Mouse (Mus musculus) monocyte, adult 5-6 weeks (primary cell): ENCODE data around the gene Tarbp1. TPM values are rescaled to one million over a fixed set of nuclear protein-coding genes. Genes with fewer than 3 reads are reported as not detected.
"Not testable (repeated sequence)": the region's sequence is repeated elsewhere in the genome, so short reads cannot be mapped to it uniquely, and the experiment has no call there.

Source experiments
- ATAC-seq: fragments of 153-309, 156-312 bp; replicated peaks from 2 replicates; pipeline ENCODE4 v1.8.0; 2017; ENCODE audit warnings: mild to moderate bottlenecking; ENCODE audit not compliant: low TSS enrichment, insufficient number of reproducible peaks, severe bottlenecking, poor library complexity, low FRiP score
- total RNA-seq: library from RNA; stranded (forward); fragments of 200-1000, 200-491, 200-594 nt; gene quantifications from 3 replicates; pipeline ENCODE4 v1.2.3, GENCODE M21; 2017

Tarbp1 gene
- total RNA-seq, 1 experiment from 2014 or later, result 0.76 TPM

DNA sequence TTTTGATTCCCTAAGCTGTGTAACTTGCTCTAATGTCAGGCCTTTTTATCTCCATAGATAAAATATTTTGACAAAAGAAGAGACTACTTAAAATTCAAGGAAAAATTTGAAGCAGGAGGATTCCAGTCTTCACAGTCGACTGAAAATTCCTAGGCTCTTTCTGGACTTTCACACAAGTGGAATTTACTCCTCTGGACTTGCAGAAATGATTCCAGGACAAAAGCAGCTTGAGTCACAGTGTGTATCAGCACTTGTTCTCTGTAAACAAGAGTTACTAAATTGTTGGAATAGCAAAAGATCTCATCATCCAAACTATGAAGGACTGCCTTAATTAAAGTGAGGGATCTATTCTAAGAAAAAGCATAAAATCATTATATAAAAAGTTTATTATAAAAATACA is 49.9 kb downstream of the Tarbp1 start:
- no peak for ATAC-seq

DNA sequence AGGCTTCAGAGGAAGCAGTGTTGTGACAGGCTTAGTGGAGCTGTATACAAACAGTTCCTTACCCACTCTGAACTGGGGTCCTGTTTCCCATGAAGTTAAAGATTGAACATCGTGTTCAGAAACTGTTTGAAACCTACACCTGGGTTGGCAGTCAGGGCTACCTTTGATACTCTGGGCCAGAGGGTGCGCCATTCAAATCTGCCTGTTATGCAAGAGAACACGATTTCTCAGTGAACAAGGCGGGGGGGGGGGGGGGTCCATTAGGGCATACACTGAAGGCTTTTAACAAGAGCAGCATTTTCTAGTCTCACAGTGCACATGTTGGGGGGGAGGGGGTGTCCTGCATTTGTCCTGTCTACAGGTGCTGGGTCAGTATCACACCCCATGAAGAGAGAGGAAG is 50.7 kb downstream of the Tarbp1 start:
- no peak for ATAC-seq

DNA sequence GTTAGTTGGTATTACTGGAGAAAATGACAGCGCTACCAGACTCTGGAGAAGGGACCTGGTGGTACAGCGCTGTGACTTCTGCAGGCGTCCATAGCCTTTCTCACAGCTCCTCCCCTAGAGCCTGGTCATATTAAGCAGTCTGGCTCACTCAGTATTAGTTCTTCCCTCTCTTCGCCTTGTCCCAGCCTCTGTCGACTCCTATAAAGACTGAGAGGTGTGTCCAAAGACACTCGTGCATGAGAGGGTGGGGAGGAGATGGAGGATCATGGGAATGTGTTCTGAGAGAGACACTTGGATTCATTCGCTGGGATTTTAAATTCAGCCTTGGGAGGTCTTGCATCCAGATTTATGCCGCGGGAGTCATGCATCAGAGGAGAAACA is 52.0 kb downstream of the Tarbp1 start:
- ATAC-seq, result 0 out of 2 replicates have a peak, but pooled peaks have one; percentile 1

DNA sequence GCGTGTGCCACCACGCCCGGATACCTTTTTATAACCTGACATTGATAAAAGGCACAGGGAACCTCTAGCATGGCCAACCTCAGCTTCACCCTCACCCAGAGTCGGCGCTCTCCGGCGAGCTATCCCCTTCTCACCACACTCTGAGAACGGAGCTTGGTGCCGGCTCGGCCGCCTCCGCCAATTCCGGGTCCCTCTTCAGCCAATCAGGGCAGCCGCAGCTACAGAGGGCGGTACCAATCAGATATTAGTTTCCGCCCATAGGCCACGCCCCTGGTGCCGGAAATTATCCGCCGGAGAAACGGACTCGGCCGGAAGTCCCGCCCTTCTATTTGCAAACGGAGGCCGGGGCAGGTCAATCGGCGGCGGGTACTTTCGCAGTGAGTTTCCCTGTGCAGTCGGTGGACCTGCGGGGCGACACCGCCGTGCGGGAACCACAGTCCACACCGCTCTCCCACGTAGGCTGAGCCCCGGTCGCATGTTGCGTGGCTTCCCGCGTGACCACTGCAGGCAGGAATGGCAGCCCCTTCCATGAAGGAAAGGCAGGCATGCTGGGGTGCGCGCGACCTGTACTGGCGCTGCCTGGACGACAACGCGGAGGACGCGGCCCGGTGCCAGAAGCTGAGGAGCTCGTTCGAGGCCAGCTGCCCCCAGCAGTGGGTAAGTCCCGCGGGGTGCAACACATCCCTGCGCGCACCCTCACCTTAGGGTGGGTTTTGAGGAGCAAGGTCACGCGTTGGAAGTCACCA is 52.5 kb downstream of the Tarbp1 start, which contains the start of gene Coa6:
Gene Coa6, plus strand, starts transcription at position 342 of the 746 bp plus-strand sequence.
- peak; percentile 97 for ATAC-seq

DNA sequence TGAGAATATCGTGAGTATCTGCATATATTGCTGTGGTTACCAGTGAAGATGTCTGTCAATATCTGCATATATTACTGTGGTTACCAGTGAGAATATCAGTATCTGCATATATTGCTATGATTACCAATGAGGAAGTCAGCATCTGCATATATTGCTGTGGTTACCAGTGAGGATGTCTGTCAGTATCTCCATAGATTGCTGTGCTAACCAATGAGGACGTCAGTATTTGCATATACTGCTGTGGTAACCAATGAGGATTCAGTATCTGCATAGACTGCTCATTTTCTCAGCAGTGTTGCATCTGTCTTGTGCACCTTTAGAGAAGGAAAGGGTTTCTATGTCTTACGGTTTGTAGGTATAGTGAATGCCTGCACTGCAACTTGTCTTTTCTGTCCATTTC is 54.0 kb downstream of the Tarbp1 start:
- peak; percentile 19; the same call in 1 of the 2 replicates for ATAC-seq

DNA sequence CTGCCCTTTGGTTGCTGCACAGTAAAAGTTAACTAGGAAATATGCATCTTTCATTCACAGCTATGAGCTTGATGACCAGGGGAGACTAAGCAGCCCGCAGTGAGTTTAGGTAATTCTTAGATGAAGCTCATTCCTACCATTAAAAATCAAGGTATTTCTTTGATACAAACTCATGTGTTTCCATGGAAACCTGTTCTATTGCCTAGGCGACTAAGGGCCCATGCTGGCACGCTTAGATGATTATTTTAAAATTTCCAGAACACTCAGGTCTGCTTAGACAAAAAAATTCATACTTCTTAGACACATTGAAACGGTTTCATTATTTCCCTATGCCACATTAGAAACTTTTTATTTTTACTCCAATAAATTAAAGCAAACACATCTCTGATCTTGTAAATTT is 69.8 kb downstream of the Tarbp1 start:
- no peak for ATAC-seq

DNA sequence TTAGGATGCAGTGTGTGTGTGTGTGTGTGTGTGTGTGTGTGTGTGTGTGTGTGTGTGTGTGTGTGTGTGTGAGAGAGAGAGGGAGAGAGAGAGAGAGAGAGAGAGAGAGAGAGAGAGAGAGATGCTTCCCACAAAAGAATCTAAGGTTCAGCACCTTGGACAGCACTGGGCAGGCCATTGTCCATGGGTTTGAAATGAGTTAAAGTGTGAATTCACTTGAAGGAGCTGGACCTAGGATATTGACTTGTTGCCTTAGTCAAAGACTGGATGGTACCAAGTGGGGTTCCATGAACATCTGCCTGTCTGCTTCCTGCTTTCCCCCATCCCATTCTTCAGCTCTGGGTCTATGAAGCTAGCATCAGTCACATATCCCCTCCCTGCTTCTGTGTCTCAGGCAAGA is 70.3 kb downstream of the Tarbp1 start:
- ATAC-seq, result not testable (repeated sequence)

DNA sequence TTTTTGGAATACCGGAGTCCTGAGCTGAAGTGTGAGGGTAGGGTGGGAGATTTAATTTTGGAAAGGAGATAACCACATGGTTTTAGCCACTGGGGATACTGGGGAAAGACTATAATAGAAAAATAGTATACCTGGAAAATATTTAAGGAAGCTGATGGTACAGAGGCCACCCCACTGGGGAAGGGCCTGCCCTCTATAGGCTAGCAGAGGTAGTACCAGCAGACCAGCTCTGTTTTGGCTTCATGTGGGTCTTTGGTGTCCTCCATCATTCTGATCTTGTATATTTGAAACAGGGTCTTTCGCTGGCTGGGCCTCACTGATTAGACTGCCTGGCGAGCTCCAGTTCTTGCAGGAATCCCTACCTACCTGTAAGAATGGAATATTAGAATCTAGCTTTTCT is 76.5 kb downstream of the Tarbp1 start:
- ATAC-seq, result no peak

DNA sequence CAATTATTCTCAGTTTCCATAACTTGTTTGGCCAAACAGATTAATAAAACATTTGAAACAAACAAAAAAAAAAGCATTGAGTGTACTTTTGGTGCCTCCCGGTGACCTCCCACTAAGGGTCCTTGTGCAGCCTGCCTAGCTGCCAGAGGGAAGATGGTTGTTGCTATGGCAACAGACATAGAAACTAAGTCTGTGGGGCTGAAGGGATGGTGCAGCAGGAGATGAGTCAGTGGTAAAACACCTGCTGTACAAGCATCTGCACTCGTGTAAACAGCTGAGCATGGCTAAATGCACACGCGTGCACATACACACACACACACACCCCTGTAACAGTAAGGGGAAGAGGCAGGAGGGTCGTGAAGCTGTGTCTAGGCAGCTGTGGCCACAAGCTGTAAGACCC is 78.9 kb downstream of the Tarbp1 start:
- no peak for ATAC-seq

DNA sequence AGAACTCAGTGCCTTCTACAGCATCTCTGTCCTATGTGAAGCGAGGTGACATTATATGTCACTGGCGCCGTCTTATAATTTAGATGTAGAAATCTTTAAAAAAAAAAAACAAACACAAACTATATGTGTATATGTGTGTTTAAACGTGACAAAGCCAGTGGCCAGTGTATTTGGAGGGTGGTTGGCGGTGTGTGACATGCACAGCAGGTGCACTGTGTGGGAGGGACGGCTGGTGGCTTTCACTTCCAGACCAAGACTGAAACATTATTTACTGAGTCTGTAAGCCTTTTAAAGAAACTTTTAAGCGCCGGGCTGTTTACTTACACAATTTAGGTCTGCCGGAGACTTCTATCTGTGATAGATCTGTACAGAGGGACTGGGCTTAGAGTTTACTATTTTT is 79.5 kb downstream of the Tarbp1 start:
- ATAC-seq, result no peak

DNA sequence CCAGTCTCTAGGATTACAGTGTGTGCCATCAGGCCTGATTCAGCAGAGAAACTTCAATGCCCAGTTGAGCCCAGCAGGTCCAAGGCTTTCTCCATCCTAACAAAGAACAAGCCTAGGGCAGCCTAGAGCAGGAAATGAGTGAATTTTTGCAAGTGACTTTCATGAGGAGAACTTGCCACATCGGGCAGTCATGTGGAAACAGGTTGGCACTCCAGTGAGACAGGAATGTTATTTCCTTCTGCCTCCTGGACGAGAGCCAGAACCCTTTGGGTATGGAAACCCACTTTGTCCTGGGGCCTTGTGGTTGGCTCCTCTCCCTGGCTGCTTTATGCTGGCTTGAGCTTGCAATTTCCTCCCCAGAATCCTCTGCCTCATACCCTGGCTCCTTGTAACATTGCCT is 83.3 kb downstream of the Tarbp1 start:
- no peak for ATAC-seq

DNA sequence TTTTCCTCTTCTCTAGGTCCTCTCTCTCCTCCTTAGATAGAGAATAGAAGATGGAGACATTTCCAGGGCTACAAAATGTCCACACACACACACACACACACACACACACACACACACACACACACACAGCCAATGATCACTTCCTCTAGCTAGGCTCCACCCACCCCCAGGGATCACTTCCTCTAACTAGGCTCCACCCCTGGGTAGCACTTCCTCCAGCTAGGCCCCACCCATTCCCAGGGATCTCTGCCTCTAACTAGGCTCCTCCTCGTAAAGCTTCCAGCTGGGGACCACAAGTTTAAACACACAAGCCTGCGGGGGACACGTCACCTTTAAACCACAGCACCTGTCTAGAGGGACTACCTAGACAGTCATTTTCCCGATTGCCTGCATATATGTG is 87.3 kb downstream of the Tarbp1 start:
- ATAC-seq, result no peak

DNA sequence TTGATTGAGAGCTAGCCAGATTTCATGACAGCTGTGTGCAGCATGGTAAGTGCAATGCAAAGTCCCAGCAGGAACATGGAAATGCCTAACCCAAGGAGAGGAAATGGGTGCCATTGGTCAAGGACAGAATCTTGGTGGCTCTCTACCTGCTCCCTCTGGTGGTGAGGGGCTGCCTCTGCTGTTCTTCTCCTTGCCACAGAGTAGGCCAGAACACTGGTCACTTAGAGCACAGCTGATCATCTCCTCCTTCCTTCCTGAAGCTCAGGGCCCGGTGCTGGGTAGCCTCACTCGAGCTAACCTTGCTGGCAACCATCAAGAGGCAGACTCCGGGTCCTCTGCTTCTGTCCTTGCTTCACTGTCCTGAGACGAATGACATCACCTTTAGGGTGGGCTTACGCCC is 92.1 kb downstream of the Tarbp1 start:
- ATAC-seq, result no peak

DNA sequence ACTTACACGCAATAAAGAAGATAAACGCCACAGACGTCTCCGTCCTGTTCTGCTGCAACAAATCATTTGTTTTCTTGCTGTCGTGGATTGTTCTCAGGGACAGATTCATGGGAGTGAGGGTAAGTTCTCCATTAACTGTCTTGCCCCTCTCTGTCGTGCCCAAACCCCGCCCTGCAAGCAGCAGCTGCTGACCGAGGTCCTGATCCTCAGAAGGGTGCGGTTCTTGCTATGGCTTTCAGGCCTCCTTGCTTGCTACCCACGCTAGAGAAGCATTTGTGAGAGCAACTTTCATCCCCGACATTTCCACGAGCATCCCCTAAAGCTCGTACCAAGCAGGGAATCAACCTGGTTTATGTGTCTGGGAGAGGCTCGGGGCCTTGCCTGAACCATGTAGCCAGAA is 92.6 kb downstream of the Tarbp1 start:
- no peak for ATAC-seq

DNA sequence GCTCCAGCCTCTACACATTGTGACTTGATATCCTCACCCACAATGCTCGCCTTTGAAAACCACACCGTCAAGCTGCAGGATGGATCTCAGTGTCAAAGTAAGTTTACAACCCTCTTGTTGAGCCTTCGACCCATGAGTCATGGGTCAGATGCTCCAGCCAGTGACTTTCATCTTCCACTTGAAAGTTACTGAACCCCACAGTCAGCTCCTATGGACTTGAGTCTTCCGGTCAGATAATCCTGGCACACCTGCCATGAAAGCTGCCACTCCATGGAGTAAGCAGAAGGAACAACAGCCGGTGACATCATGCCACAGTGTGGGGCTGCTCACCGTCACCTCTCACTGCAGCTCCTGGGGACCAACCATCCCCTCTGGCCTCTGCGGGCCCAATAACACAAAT is 93.6 kb downstream of the Tarbp1 start:
- no peak for ATAC-seq

DNA sequence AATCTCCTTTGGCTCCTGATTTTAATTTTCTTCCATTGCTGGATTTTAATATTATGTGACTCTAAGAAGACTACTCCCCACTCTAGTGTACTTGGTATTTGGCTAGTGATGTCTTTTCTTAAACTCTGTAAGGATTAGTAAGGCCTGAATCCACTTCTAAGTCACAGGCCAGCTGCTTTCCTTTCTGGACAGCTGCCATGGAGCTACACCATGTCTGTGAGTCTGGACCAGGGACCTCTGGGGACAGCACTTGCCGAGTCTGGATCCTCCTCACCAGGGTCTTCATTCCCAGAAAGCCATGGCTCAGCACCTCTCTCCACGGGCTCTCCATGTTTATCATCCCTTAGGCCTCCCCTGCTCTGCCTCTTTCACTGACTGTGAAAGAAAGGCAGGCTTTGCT is 94.7 kb downstream of the Tarbp1 start:
- no peak for ATAC-seq

DNA sequence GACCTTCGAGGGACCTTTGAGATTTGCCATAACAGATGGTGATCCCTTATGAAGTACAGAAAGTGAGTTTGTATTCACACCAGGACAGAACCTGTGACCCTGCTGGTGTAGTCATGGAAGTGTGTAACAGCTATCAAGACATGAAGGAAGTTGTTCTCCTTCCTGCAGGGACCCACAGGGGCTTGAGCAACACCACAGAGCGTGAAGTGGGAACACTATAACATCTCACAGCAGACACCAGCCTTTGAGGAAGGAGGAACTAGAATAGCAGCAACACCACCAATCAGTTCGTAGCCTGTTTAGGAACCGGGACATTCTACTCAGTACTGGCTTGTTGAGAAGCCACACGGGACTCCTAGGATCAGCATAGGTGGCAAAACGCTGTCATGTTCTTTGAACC is 95.3 kb downstream of the Tarbp1 start:
- ATAC-seq, result no peak
